Mouse (Mus musculus) natural killer cell, adult 2 months (primary cell): ENCODE measurements around the gene Haao.

Experiments
- DNase-seq, 2 experiments: peaks; one replicate each; pipeline ENCODE4 v3.0.0; 2022; ENCODE audit warnings: low spot score in 2 of 2

Haao gene

DNA sequence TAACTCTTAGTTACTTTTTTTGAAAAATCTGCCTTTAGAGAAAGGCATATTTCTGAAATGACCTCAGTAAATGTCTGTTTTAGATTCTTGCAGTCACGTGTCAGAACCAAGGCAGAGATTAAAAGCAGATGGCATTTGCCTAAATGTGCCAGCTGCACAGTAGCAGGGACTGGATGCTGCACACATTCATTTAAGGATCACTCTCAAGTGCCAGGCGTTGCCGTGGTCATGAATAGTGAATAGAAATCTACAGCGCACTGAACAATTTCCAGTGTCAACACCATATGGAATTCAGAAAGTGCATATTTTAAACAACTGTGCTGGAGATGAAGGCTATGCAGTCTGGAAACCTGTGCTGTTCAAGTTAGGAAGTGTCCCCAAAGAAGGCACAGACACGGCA, 65.0 kb downstream of the Haao start:
- no peak for DNase-seq
